In the genomic region with DNA sequence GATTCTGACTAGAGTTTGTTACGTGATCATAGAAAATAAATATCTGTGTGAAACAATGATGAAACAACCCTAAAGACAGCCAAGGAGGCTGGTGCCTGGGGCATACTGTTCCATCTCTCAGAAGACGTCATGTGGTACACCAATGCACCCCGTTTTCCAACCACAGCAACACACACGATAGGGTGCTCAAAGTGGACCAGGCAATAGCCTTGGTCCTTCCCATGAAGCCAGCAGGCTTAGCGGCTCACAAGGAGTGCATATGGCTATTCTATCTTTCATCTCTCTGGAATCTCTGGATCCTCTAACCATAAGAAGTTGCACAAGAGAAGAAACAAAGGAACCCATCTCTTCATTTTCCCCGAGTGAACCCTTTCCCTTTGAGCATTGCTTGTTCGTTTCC, we compare ENCODE assay signal across 15 mouse cellular contexts. TPM values are rescaled to one million over a fixed set of nuclear protein-coding genes. Genes with fewer than 3 reads are reported as not detected.
DNase-seq lines count a peak whose midpoint lies in the region; ATAC-seq and TF ChIP-seq lines count a peak whose summit lies in the region.
"Had no signal": no experiment of that assay in that cellular context is flagged by ENCODE, and none has a peak within 500 bp of the region (broad histone marks: within the 10 kb centered on the region; RNA-seq: fewer than 3 reads in every experiment).

No protein-coding gene starts in this region.

- no peak overlapping the region for H3K9ac ChIP-seq in forebrain, embryonic 12.5 days
- H3K9ac ChIP-seq in forebrain, postnatal 0 days, result no peak overlapping the region
- no peak overlapping the region for H3K9ac ChIP-seq in heart, postnatal 0 days (replicated peaks; ENCODE audit: low read depth, low read length)
- no peak overlapping the region for H3K9ac ChIP-seq in midbrain, embryonic 14.5 days (replicated peaks; ENCODE audit: low read length)
- H3K9ac ChIP-seq: embryonic facial prominence, embryonic 15.5 days; liver, embryonic 14.5 days had no signal

- DNase-seq in forebrain, postnatal 0 days, result no peak
- DNase-seq in heart, postnatal 0 days (ENCODE audit: low spot score), result no peak
- no peak for DNase-seq in heart, adult 18-20 months
- no peak for DNase-seq in embryonic facial prominence, embryonic 10.5 days (ENCODE audit: low spot score)
- DNase-seq in midbrain, embryonic 14.5 days, result no peak
- DNase-seq in adrenal gland, adult (ENCODE audit: inconsistent age in 2 of 2, low spot score in 1 of 2), result no peak
- no peak for DNase-seq in urinary bladder, postnatal 4 days (ENCODE audit: low spot score in 2 of 2)
- DNase-seq: adrenal gland, postnatal 14 days; gastrocnemius, postnatal 36 days; kidney, adult 8-10 months; lung, postnatal 36 days; spleen, adult 18-20 months had no signal

- 0 out of 2 replicates have a peak overlapping the region, but pooled peaks have one; percentile 16 for H3K27ac ChIP-seq in forebrain, embryonic 12.5 days
- no peak overlapping the region for H3K27ac ChIP-seq in forebrain, postnatal 0 days (ENCODE audit: low read depth, low read length)
- H3K27ac ChIP-seq in heart, postnatal 0 days (ENCODE audit: low read depth), result peak overlapping the region; percentile 78
- 0 out of 2 replicates have a peak overlapping the region, but pooled peaks have one; percentile 44 for H3K27ac ChIP-seq in embryonic facial prominence, embryonic 10.5 days (replicated peaks)
- peak overlapping the region; percentile 58 for H3K27ac ChIP-seq in midbrain, embryonic 14.5 days (replicated peaks; ENCODE audit: low read depth, low read length)
- H3K27ac ChIP-seq: embryonic facial prominence, embryonic 15.5 days; liver, embryonic 14.5 days had no signal

- peaks cover 27% of the 10 kb centered on the region; the same call in 1 of the 2 replicates for H3K4me1 ChIP-seq in forebrain, embryonic 12.5 days
- H3K4me1 ChIP-seq in forebrain, postnatal 0 days (ENCODE audit: insufficient read depth), result peaks cover 8% of the 10 kb centered on the region; the same call in 1 of the 2 replicates
- peaks cover 72% of the 10 kb centered on the region for H3K4me1 ChIP-seq in heart, postnatal 0 days (ENCODE audit: control insufficient read depth, insufficient read depth)
- peaks cover 13% of the 10 kb centered on the region for H3K4me1 ChIP-seq in embryonic facial prominence, embryonic 10.5 days
- peaks cover 18% of the 10 kb centered on the region; the same call in 1 of the 2 replicates for H3K4me1 ChIP-seq in midbrain, embryonic 14.5 days (ENCODE audit: control insufficient read depth, insufficient read depth, low read length)

- no peak overlapping the region for H3K4me2 ChIP-seq in forebrain, embryonic 12.5 days
- no peak overlapping the region for H3K4me2 ChIP-seq in forebrain, postnatal 0 days (ENCODE audit: low read depth)
- no peak overlapping the region for H3K4me2 ChIP-seq in heart, postnatal 0 days (ENCODE audit: low read depth, low read length)
- no peak overlapping the region for H3K4me2 ChIP-seq in midbrain, embryonic 14.5 days (ENCODE audit: low read length)
- H3K4me2 ChIP-seq: embryonic facial prominence, embryonic 15.5 days had no signal

- 91% methylated on average over 7 of the region's 7 CpGs for WGBS in forebrain, embryonic 12.5 days
- 85% methylated on average over 7 of the region's 7 CpGs for WGBS in forebrain, postnatal 0 days
- WGBS in heart, postnatal 0 days, result 46% methylated on average over 7 of the region's 7 CpGs
- WGBS in embryonic facial prominence, embryonic 10.5 days, result 90% methylated on average over 7 of the region's 7 CpGs
- 88% methylated on average over 7 of the region's 7 CpGs for WGBS in midbrain, embryonic 14.5 days

- no peak for TF ChIP-seq EP300 in heart, postnatal 0 days (IDR thresholded peaks at IDR 0.05; ENCODE audit: low read depth)

- ATAC-seq in forebrain, embryonic 12.5 days (ENCODE audit: low FRiP score), result no peak
- no peak for ATAC-seq in forebrain, postnatal 0 days
- no peak for ATAC-seq in heart, postnatal 0 days (ENCODE audit: insufficient read depth, low read depth)
- no peak for ATAC-seq in midbrain, embryonic 14.5 days (ENCODE audit: low FRiP score, low TSS enrichment)

- H3K36me3 ChIP-seq in forebrain, embryonic 12.5 days (replicated peaks), result no peaks in the 10 kb centered on the region
- H3K36me3 ChIP-seq in forebrain, postnatal 0 days (ENCODE audit: insufficient read depth), result no peaks in the 10 kb centered on the region
- no peaks in the 10 kb centered on the region for H3K36me3 ChIP-seq in heart, postnatal 0 days (replicated peaks; ENCODE audit: control insufficient read depth, insufficient read depth, low read length)
- peaks cover 6% of the 10 kb centered on the region; the same call in 1 of the 2 replicates for H3K36me3 ChIP-seq in embryonic facial prominence, embryonic 10.5 days (replicated peaks)
- H3K36me3 ChIP-seq in midbrain, embryonic 14.5 days (ENCODE audit: control insufficient read depth, insufficient read depth, low read length), result no peaks in the 10 kb centered on the region
- H3K36me3 ChIP-seq: embryonic facial prominence, embryonic 15.5 days had no signal

- H3K27me3 ChIP-seq in forebrain, embryonic 12.5 days, result no peaks in the 10 kb centered on the region
- no peaks in the 10 kb centered on the region for H3K27me3 ChIP-seq in forebrain, postnatal 0 days (ENCODE audit: insufficient read depth, low read length)
- H3K27me3 ChIP-seq in heart, postnatal 0 days (ENCODE audit: control insufficient read depth, insufficient read depth, low read length), result no peaks in the 10 kb centered on the region
- no peaks in the 10 kb centered on the region for H3K27me3 ChIP-seq in embryonic facial prominence, embryonic 10.5 days (replicated peaks; ENCODE audit: low read depth, poor library complexity, severe bottlenecking)
- H3K27me3 ChIP-seq in midbrain, embryonic 14.5 days (ENCODE audit: control insufficient read depth, insufficient read depth, low read length), result no peaks in the 10 kb centered on the region
- H3K27me3 ChIP-seq: embryonic facial prominence, embryonic 15.5 days had no signal

- H3K4me3 ChIP-seq in forebrain, embryonic 12.5 days (replicated peaks), result no peak overlapping the region
- H3K4me3 ChIP-seq in forebrain, postnatal 0 days (ENCODE audit: low read depth, low read length), result no peak overlapping the region
- H3K4me3 ChIP-seq in heart, postnatal 0 days (ENCODE audit: low read depth, low read length), result no peak overlapping the region
- H3K4me3 ChIP-seq in embryonic facial prominence, embryonic 10.5 days, result no peak overlapping the region
- H3K4me3 ChIP-seq in midbrain, embryonic 14.5 days (replicated peaks; ENCODE audit: low read depth, low read length), result no peak overlapping the region
- H3K4me3 ChIP-seq: embryonic facial prominence, embryonic 15.5 days had no signal

- no peak for TF ChIP-seq CTCF in forebrain, postnatal 0 days (IDR thresholded peaks at IDR 0.05; ENCODE audit: low read depth)
- TF ChIP-seq CTCF in heart, postnatal 0 days (IDR thresholded peaks at IDR 0.05; ENCODE audit: low read depth), result no peak

- H3K9me3 ChIP-seq in forebrain, embryonic 12.5 days, result no peaks in the 10 kb centered on the region
- H3K9me3 ChIP-seq in forebrain, postnatal 0 days (ENCODE audit: low read length), result no peaks in the 10 kb centered on the region
- no peaks in the 10 kb centered on the region for H3K9me3 ChIP-seq in heart, postnatal 0 days (replicated peaks; ENCODE audit: control insufficient read depth, low read length)
- H3K9me3 ChIP-seq in embryonic facial prominence, embryonic 10.5 days, result no peaks in the 10 kb centered on the region
- no peaks in the 10 kb centered on the region for H3K9me3 ChIP-seq in midbrain, embryonic 14.5 days (ENCODE audit: control insufficient read depth, low read length)
- H3K9me3 ChIP-seq: embryonic facial prominence, embryonic 15.5 days had no signal

RNA-seq across cellular contexts. Expression of a gene that starts 40.1 kb away (rescaled TPM):
- polyA plus RNA-seq in forebrain, embryonic 12.5 days (2016; fragmentation: Nextera tagmentation; extraction: Ambion mirVana), result 6.4 and 8.8 TPM in 2 replicates
- total RNA-seq in forebrain, postnatal 0 days (2014; rRNA removed), result 7.7 and 9.6 TPM in 2 replicates
- 1.8 and 2.4 TPM in 2 replicates for polyA plus RNA-seq in forebrain, postnatal 0 days (2015; fragmentation: Nextera tagmentation; extraction: Ambion mirVana)
- 60.6 and 63.5 TPM in 2 replicates for total RNA-seq in heart, postnatal 0 days (2014; rRNA removed; ENCODE audit: low replicate concordance)
- polyA plus RNA-seq in heart, postnatal 0 days (2015; fragmentation: Nextera tagmentation; extraction: Ambion mirVana), result 15.0 and 15.7 TPM in 2 replicates
- 10 to 100 TPM; 39.6 to 40.8 TPM for total RNA-seq in heart, adult 18-20 months (2021)
- polyA plus RNA-seq in embryonic facial prominence, embryonic 10.5 days (2016; fragmentation: Nextera tagmentation; extraction: Ambion mirVana), result 9.6 and 12.0 TPM in 2 replicates
- polyA plus RNA-seq in midbrain, embryonic 14.5 days (2014; fragmentation: Nextera tagmentation; extraction: Ambion mirVana), result 2.0 and 6.3 TPM in 2 replicates
